Mouse (Mus musculus): ENCODE results near the gene Slc35f4.
"Not testable (repeated sequence)": the region's sequence is repeated elsewhere in the genome, so short reads cannot be mapped to it uniquely, and the experiment has no call there.

The Slc35f4 gene

DNA sequence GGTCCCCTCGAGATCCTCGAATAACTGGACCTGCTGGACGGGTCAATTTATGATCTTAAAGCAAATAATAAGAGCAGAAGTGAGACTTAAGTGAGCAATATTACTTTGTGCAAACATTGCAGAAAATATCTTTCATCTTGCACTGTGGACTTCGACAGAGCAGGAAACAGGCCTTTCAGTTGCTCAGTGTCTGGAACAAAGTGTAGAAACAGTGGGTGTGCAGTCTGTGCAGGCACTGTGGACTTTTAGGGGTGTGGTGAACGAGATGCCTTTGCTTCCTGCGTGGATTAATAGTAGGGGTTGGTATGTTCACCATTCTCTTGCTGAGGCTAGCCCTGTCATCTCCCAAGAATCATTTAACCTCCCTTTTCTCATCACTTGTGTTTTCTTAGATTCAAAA is 247.0 kb downstream of the Slc35f4 start:
- in situ Hi-C loops (cut with MboI, MseI) = no loop called here

DNA sequence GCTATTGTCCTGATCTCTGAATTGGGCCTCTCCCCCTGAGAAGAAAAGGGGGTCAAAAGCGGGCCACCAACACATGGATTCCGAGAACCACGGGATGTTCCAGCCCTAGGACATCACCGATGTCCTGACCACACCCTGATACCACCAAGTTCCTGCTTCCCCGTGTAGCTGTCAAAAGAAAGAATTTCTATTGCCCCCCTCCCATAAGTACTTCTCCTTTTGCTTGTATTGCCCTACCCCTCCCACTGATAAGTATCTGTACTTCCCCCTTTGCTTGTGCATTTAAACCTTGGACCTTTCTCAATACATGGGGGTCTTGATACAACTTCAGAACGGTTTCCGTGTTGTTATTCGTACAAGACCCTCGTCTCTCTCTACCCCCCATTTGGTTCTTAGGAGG is 247.4 kb downstream of the Slc35f4 start:
- in situ Hi-C loops (cut with MboI, MseI) = not testable (repeated sequence)

DNA sequence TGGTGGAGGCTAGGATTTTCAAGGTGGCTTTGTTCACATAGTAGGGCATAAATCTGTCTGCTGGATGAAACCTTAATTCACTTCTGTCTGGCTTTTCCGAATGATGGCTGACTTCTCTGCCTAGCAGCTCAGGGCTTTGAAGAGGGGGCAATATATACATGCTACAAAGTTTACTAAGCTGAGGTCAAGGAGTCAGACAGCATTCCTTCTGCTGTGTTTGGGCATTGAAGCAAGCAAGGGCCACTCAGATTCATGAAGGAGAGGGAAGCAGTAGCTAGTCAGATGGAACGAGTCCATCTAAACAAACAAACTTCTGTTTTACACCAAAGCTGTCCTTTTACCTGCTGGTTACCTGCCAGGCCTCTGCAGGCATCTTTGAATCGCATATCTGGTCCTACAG is 248.2 kb downstream of the Slc35f4 start:
- in situ Hi-C loops (cut with MboI, MseI) = no loop called here

DNA sequence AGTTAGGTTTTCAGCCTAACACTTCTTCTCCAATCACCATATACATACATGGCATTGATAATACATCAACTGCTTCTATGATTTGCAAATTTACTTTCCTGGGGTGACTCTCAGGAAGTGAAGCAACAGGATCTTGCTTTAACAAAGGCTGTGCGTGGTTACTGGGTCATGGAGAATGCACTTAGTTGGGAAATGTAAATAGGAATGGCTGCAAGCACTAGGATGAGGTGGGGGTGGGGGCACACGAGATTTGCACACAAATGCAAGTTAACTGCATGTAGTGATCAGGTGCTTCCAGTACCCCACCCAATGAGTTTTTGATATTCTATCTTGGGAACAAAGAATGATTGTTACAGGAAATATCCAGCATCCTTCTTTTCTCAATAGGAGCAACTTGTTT is 250.5 kb downstream of the Slc35f4 start:
- in situ Hi-C loops (cut with MboI, MseI) = no loop called here

DNA sequence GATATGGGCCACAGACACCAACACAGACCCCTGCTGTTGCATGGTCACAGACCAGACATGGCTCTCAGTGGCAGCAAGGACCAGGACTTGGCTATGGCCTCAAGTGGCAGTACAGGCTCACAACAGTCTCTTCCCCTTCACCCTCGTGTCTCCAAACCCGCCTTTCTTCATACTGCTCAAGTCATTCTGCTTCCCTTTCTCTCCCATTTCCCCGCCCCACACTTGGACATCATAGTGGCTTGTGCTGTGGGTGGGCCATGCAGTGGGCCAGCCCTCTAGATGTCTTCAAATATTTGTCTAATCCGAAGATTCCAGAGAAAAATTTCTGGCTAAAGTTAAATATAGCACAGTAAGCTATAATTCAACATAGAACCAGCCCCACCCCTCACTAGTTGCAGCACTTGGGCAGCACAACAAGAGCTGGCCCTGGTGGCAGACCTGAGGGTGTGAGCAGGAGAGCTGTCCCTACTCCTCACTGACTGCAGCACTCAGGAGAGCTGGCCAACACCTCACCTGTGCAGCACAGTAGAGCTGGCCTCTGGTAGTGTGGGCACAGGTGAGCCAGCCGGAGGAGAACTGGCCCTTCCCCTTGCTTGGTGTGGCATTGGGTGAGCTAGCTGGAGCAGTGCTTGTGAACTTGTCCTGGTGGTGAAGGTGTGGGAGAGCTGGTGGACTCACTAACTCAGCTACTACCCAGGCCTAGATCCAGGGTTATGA is 260.4 kb downstream of the Slc35f4 start:
- in situ Hi-C loops (cut with MboI, MseI) = no loop called here
